Mouse (Mus musculus) CD8-positive naive resting alpha-beta T cell, adult 2 months (primary cell): Measurements from ENCODE around the gene Ccn5.
A peak's percentile ranks its signal among the peaks of the same experiment; 100 is the strongest.

Experiments
- DNase-seq, 2 experiments: peaks; one replicate each; pipeline ENCODE4 v3.0.0; 2022; ENCODE audit warnings: low read depth in 2 of 2, low spot score in 2 of 2

The Ccn5 gene

DNA sequence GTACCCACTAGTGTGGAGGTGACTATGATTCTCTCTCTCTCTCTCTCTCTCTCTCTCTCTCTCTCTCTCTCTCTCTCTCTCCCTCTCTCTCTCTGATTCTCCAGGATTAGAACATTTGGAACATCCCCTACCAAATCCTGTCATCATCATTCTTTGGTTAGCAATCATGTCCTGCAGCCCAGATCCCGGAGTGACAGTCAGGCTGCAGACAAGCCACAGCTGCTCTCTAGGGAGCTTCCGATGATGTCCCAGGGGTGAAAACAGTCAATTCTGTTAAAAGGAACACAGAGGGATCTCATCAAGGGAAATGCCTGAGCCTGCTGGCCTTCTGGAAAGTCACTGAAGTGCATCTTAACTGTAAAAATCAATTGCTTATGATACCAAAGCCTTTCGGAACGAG, 21.4 kb downstream of the Ccn5 start:
- DNase-seq = no peak

DNA sequence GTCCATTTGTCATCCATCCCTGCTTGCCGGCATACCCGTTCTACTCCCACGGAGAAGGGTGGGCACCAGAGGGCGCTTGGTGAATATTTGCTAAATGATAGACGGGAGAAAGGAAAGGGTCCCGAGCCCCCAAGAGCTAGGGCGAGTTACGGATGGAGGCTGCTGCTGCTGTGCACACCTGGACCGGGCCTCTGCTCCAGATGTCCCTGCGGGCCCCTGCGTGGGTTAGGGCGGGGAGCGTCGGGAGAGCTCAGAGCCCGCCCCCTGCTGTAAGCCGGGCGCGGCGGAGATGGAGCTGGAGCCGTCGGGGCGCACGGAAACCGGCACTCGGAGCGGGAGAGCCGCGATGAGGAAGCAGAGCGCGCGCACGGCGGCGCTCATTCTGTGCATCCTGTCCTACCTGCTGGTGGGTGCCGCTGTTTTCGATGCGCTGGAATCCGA, 32.8 kb downstream of the Ccn5 start, which contains the start of gene Kcnk15:
Kcnk15 (plus strand) TSS at position 191 of the 441 bp plus-strand sequence.
- DNase-seq = no peak

DNA sequence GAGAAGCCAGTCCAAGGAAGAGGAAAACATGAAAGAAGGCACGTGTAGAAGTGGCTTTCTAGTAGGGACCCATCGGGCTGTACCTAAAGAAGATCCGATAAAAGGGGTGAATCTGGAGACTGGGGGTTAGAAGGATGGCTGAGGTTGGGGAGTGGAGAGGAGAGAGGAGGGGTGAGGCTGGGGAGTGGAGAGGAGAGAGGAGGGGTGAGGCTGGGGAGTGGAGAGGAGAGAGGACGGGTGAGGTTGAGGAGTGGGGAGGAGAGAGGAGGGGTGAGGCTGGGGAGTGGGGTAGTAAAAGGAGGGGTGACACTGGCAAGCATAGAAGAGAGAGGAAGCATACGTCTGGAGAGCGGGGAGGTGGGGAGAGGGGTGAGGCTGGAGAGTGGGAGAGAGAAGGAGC, 36.6 kb downstream of the Ccn5 start:
- DNase-seq = no peak

DNA sequence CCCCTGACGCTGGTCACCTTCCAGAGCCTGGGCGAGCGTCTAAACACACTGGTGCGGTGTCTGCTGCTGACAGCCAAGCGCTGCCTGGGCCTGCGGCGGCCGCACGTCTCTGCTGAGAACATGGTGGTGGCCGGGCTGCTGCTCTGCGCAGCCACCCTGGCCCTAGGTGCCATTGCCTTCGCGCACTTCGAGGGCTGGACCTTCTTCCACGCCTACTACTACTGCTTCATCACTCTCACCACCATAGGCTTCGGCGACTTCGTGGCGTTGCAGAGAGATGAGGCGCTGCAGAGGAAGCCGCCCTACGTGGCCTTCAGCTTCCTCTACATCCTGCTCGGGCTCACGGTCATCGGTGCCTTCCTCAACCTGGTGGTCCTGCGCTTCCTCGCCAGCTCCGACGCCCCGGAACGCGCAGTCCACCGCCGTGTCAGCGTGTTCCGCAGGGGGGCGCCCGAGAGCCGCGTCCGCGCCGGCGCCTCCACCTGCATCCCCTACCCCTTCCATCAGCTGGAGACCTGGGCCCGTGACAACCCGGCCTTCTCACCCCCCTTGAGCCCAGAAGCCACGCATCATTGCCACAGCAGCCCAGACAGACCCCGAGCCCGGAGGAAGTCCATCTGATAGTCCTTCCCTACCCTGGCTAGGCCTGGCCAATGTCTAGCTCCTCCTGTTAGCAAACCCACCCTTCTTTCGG, 37.7 kb downstream of the Ccn5 start:
- DNase-seq = peak in 1 of 2 experiments; percentile 3

DNA sequence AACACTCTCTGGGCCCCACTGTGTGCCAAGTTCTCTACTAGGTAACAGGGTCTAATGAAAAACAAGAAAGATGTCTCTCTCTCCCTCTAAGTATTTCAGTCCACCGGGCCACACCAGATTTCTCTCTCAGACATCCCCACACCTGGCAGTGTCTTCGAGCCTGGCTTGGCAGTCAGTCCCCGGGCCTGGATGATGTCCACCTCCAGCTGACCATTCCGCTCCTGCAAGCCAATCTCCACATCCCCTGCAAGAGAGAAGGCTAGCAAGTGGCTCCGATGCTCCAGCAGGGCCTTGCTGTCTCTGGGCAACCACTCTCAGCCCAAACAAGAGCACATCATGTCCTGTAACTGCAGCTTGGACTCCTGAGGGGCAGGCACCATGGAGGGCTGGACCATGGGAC, 44.6 kb downstream of the Ccn5 start:
- DNase-seq = no peak

DNA sequence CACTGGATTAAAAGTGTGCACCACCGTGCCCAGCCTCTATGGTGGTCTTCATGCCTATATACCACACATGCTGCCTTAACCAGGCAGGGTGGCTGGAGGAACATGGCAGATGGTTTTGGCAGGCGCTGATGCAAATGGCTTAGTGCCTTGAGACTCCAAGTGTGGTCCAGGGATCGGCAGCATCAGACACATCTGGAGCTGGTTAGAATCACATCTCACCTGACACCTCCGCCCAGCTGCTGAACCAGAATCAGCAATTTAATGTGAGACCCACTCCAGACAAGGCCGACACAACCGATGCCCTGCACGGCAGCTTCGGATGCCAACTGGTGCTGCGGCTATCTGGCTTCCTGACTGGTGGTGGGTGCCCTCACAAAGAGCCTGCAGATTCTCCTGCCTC, 45.4 kb downstream of the Ccn5 start:
- no peak for DNase-seq

DNA sequence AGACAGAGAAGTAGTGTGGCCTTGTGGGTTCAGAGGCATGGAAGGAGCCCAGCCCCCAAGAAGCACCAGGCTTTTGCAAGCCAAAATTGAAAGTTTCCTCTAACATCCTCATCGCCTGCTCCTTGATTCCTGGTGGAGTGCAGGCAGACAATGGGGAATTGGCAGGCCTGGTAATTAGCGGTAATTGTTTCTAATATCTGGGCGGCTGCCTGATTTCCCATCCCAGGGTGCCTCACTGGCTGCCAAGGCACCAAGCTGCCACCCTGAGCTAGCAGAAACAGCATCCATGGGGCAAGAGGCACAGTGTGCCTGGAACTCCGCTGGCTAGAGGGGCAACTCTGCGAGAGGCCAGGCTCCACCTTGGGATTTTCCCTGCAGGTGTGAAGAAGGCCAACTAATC, 49.1 kb downstream of the Ccn5 start:
- no peak for DNase-seq

DNA sequence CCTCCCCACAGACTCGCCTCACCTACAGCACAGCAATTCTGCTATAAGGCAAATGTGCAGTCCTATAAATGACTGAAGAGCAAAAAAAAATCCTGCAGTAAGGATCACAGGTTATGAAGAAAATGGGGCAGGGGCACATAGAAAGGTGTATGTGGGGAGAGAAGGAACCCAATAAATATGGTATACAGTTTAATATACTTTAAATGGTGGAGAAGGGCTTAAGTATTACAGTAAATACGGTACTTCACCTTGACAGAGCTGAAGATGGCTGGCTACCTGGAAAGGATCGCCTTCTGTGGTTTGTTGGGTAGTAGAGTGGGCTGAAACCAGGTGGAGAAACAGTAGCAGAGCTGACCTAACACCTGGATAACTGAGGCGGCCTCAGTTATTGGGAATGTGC, 50.6 kb downstream of the Ccn5 start:
- DNase-seq = no peak

DNA sequence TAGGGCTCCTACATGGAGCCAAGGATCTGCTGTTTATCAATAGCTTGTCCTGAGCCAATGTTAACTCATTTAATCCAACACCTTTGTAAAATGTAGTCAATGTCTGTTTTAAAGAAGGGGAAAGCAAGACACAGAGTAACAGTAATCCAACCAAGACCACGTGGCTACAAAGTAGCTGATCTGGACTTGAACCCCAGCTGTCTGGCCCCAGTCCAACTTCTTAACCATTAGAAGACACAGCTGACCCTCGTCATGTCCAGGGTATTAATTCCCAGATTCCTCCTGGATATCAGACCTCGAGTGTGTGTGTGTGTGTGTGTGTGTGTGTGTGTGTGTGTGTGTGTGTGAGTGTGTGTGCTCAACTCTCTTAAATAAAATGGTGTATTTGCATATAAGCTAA, 51.2 kb downstream of the Ccn5 start:
- DNase-seq = no peak

DNA sequence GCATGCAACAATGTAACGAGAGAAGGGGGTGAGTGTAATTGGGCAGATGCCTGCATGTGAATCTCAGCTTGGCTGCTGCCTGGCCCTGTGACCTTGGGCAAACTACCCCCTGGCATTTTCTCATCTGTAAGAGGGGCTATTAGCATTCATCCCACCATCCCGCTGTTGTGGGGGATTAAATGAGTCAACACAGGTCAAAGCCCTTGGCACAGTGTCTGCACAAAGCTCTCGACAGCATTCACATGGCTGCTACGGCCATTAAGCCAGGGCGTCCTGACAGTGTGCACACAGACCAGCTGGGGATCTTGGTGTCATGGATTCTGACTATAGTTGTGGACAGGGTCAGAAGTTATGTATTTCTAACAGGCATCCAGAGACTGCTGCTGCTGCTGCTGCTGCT, 54.2 kb downstream of the Ccn5 start:
- no peak for DNase-seq

DNA sequence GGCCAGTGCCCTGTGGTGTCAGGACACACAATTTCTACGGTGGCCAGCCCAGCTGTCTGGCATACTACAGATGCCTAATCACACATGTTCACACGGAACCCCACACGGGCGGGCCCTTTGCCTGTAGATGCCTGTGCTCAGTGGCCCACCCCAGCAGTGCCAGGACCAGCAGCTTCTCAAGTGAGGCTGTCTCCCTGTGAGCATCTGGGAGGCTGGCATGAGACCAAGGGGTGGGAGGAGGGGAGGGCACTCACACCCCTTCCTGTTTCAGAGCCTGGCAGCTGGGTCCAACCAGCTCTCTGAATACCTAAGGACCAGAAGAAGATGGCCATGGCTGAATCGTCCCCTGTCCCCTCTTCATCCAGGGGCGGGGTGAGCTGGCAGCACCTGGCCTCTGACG, 54.8 kb downstream of the Ccn5 start:
- no peak for DNase-seq

DNA sequence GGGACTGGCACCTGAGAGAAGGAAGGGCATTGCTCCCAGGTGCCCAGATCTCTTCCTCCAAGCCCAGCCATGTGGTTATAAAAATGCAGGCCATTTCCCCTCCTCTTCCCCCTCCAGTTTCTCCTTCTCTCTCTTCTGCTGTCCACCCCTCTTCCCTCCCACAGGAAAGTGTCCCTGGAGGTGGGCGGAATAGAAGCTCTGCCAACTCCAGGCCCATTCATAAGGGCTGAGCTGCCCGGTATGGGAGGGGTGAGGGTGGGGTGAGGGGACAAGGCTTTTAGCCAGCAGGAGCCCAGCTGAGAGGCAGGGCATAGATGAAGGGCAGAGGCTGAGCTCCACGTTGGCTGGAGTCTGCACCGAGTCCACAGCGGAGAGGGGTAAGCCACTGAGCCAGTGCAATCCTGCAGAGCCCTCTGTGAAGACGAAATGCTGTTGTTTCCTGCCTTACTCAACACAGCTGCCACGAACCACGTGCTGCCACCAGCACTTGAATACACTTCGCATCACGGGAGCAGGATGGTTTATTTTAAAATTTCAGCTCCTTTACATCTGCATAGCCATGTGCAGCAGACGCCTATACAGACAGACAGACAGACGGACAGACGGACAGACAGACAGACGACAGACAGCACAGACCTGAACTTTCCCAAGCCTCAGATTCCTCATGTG, 56.3 kb downstream of the Ccn5 start:
- DNase-seq = no peak

DNA sequence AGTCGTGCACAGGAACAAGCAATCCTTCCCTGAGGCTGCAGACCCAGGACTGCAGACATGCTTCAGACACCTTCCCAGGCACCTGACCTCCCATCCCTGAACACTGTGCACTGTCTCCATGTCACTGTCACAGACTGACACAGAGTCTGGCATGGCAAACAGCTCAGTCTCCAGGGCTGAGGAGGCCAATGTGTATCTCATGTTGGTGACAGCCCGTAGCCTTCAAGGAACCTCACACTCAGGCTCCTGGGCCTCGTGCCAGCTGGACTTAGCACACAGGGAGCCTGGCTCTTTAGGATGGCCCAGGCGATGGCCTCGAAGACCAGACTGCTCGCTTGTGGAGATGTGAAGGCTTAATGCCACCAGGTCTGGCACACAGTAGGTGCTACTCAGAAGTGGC, 60.2 kb downstream of the Ccn5 start:
- DNase-seq = no peak
